10 mouse cellular contexts compared by ENCODE assay signal in genomic region chrX:93956727-93957126, GRCm38 (mm10). TPM values are rescaled to one million over a fixed set of nuclear protein-coding genes. Genes with fewer than 3 reads are reported as not detected.
A peak's percentile ranks its signal among the peaks of the same experiment; 100 is the strongest.
DNase-seq lines count a peak whose midpoint lies in the region; TF ChIP-seq lines count a peak whose summit lies in the region.
"Had no signal": no experiment of that assay in that cellular context is flagged by ENCODE, and none has a peak within 500 bp of the region (broad histone marks: within the 10 kb centered on the region; RNA-seq: fewer than 3 reads in every experiment).

No protein-coding gene starts in this region.

- H3K27ac ChIP-seq in heart, embryonic 10.5 days = no peak overlapping the region
- H3K27ac ChIP-seq in layer of hippocampus, adult 2 months = no peak overlapping the region
- H3K27ac ChIP-seq: embryonic facial prominence, embryonic 15.5 days; liver, embryonic 15.5 days had no signal

- DNase-seq in heart, adult 9 months (ENCODE audit: low spot score in 2 of 2) = peak; percentile 0 to 4
- no peak for DNase-seq in heart, embryonic 10.5 days (ENCODE audit: low spot score)
- DNase-seq in B cell, adult 2 months = peak; percentile 4 to 12
- peak; percentile 27 for DNase-seq in R1 (ENCODE audit: low read depth, low spot score)
- peak; percentile 4 for DNase-seq in gastrocnemius, postnatal 10 days
- peak; percentile 13 for DNase-seq in layer of hippocampus, adult 2 months (ENCODE audit: low spot score in 2 of 2)
- DNase-seq in ovary, postnatal 36 days (ENCODE audit: low spot score) = peak; percentile 31
- DNase-seq in frontal cortex, postnatal 25 days (ENCODE audit: low spot score in 2 of 2) = no peak

- peaks cover 16% of the 10 kb centered on the region; the same call in 1 of the 2 replicates for H3K27me3 ChIP-seq in heart, embryonic 10.5 days (ENCODE audit: insufficient read depth, poor library complexity, severe bottlenecking)
- H3K27me3 ChIP-seq: embryonic facial prominence, embryonic 15.5 days had no signal

- H3K4me1 ChIP-seq in heart, embryonic 10.5 days = no peaks in the 10 kb centered on the region
- H3K4me1 ChIP-seq: embryonic facial prominence, embryonic 15.5 days; liver, embryonic 15.5 days had no signal

- H3K36me3 ChIP-seq in heart, embryonic 10.5 days = no peaks in the 10 kb centered on the region
- H3K36me3 ChIP-seq: embryonic facial prominence, embryonic 15.5 days; liver, embryonic 15.5 days had no signal

- H3K4me3 ChIP-seq in heart, embryonic 10.5 days = no peak overlapping the region
- H3K4me3 ChIP-seq in layer of hippocampus, adult 2 months = no peak overlapping the region
- H3K4me3 ChIP-seq: embryonic facial prominence, embryonic 15.5 days; liver, embryonic 15.5 days had no signal

- 53% methylated on average over 1 of the region's 1 CpGs for WGBS in heart, embryonic 10.5 days

- H3K9me3 ChIP-seq in heart, embryonic 10.5 days = no peaks in the 10 kb centered on the region
- H3K9me3 ChIP-seq: embryonic facial prominence, embryonic 15.5 days; liver, embryonic 15.5 days had no signal

- TF ChIP-seq CTCF in layer of hippocampus, adult 2 months (conservative IDR thresholded peaks at IDR 0.05) = peak; percentile 74

RNA-seq across cellular contexts. Expression of gene AU015836, which starts 11.7 kb away (rescaled TPM):
- polyA plus RNA-seq in heart, embryonic 10.5 days (2016; fragmentation: Nextera tagmentation; extraction: Ambion mirVana) = 0.08 TPM in 1 of 2 replicates, not detected in the other
- total RNA-seq in gastrocnemius, postnatal 10 days (2021) = not detected
- total RNA-seq in layer of hippocampus, adult 2 months (2021) = not detected
- polyA plus RNA-seq: embryonic facial prominence, embryonic 15.5 days had no signal

Comparison
In these comparisons a context has a peak if more than half of its experiments do, and no peak if none do; other contexts are left out.
1. DNase-seq: peak in heart, adult 9 months (2 of 2), B cell, adult 2 months (2 of 2), R1 (single experiment), gastrocnemius, postnatal 10 days (single experiment), layer of hippocampus, adult 2 months (2 of 2) and ovary, postnatal 36 days (single experiment); none in heart, embryonic 10.5 days (single experiment) and frontal cortex, postnatal 25 days (0 of 2).